Mouse (Mus musculus) CD4-positive, CD25-positive, alpha-beta regulatory T cell, adult 4 months (primary cell): ENCODE measurements around the gene Pard3. TPM values are rescaled to one million over a fixed set of nuclear protein-coding genes. Genes with fewer than 3 reads are reported as not detected.

Experiments used
- ATAC-seq: one replicate; pipeline ENCODE4 v1.8.0; 2017
- polyA plus RNA-seq, 2 experiments: library from polyadenylated mRNA; unstranded; fragments of 100-300 nt; shearing (Covaris generic); gene quantifications; one replicate each; pipeline ENCODE4 v1.2.1; 2017

Gene Pard3
- polyA plus RNA-seq, 2 experiments from 2014 or later: 0.75 TPM; not detected in 1

DNA sequence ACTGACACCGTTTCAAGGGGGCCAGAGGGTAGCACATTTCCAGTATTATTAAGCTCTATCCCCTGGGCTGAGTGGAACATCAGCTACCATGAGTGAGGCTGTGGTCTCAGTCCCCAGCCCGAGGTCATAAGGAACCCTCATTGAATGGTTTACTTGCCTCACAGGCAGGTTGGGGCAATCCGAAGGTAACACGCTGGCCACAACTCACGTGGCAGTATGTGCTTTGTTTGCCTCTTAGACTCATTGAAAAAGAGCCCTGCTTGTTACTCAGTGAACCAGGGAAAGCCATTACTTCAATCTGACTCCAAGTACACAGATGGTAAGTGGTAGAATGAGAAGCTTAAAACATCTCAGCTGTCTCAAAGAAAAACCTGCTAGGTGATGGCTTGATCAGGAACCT, 236.8 kb downstream of the Pard3 start:
- no peak for ATAC-seq

DNA sequence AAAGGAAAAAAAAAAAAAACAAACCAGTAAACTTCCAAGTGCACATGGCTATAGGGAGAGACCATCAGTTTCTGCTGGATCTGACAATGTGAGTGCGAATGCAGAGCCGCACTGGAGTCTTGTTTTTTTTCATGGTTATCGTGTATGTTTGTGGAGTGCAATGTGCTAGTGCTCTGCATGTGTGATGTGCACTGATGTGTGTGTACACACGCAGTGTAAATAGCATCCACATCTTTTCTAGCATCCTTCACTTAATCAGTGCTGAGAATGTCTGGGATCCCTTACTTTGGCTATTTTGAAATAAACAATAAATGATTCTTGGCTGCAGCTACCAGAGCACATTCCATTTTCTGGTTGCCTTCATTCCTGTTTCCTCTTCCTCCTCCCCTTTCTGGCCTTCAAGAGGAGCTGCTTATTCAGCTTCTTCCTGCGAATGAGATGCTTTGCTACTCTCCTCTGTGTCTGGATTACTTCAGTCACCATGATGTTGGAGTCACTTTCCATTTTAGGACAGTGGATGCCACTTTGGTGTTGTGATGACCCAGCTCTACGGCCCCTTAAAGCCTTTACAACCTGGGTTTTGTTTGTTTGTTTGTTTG, 239.3 kb downstream of the Pard3 start:
- no peak for ATAC-seq

DNA sequence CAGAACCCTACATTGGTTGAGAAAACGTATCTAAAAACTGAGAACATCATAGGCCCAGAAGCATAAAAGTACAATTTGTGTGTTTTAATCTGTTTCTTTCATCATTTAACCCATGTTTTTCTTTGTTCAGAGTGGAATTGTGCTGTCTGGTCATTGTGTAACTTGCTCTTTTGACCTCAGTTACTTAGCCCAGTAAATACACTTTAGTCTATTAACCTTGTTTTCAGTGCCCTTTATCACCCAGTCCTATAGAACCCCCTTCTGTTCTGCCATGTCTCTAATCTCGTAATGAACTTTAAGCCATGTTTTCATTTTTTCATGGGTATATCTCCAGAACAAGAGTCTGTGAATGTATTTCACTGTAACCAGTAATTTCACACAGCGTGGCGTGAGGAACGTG, 243.3 kb downstream of the Pard3 start:
- ATAC-seq: no peak

DNA sequence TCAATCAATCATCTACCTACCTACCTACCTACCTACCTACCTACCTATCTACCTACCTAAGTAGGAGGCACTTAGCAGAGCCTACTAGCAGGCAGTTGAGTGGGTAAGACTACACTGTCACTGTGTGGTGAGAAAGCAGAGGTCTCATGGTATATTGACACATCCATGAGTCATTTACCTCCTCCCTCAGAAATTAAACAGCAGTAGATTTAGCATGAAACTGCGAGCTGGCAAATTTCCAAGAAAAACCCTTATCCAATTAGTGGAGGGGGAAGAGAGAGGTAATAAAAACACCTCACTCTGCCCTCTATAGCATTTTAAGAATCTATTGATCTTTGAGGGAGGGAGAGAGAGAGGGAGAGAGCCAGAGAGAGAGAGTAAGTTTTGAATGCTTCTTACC, 245.7 kb downstream of the Pard3 start:
- ATAC-seq: no peak

DNA sequence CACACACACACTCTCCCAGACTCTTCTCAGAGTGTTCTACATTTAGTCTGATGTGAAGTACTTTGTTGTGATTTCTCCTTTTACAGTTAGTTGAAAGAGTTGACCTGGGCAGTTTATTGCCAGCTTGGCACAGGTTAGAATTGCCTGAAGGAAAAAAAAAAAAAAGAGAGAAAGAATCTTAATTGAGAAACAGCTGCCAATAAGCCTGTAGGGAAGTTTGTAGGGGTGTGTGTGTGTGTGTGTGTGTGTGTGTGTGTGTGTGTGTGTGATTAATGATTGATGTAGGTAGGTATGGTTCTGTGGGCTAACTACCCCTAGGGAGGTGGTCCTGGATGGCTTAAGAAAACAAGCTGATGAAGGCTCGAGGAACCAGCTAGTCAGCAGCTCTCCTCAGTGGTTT, 252.1 kb downstream of the Pard3 start:
- no peak for ATAC-seq

DNA sequence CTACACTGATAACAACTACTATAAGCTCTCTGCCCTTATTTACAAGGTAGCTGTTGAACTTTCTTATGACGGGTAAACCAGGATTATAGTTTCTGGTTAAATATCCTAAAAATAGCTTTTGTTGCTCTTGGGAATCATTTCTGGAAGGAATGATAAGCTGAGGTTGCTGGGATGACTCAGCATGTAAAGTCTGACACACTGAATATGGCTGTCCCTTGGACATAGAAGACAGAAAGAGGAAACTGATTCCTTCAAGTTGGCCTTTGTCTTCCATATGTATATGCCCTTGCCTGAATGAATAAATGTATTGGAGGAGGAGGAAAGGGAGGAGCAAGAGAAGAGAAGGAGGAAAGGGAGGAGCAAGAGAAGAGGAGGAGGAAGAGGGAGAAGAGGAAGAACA, 254.2 kb downstream of the Pard3 start:
- no peak for ATAC-seq

DNA sequence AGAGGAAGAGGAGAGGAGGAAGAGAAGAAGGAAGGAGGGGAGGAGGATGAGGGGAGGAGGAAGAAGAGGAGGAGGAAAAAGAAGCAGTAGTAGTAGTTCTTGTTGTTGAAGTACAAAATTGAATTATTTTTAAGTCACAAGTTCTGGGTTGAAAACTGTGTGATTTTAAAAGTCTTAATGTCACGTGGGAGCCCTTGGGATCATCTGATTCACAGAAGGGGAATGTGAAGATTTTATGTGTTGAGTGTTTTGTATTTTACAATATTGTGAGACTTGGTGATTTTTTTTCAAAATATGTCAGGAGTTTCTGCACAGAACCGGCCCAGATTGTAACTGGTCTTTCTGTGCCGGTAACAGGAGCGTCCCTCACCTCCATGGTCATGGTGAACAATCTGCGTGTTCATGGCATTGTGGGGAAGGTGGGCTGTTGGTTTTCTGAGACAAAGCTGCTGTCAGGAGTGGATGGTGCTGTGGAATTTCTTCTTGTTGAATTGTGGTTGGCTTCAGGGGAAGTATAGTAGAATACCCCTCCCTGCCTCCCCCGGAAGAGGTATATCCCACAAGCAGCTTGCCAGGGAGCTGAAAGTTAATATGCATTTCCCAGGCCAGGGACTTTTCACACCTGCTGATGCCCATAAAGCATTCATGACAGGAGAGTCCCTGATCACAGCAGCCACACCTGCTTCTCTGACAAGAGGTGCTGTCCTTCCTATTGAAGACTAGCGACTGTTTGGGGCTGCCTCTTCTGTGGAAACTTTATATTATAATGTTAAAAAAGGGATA, 254.9 kb downstream of the Pard3 start:
- ATAC-seq: no peak

DNA sequence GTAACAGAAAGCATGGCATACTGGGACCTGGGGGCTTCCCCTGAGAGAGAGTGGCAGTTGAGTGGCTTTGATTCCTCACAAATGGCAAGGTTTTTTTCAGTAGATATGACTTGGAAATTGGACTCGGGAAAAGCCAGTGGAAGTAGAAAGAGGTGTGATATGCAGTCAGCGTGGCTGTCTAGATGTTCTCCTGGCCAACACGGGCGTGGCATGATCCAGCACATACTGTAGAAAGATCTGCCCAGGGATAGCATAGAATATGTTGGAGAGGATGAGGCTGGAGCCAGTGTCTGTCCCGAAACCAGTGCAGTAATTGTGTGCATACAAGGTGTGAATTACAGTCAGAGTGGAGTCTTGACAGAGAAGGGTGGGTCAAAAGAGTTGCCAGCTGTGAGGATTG, 257.2 kb downstream of the Pard3 start:
- ATAC-seq: no peak

DNA sequence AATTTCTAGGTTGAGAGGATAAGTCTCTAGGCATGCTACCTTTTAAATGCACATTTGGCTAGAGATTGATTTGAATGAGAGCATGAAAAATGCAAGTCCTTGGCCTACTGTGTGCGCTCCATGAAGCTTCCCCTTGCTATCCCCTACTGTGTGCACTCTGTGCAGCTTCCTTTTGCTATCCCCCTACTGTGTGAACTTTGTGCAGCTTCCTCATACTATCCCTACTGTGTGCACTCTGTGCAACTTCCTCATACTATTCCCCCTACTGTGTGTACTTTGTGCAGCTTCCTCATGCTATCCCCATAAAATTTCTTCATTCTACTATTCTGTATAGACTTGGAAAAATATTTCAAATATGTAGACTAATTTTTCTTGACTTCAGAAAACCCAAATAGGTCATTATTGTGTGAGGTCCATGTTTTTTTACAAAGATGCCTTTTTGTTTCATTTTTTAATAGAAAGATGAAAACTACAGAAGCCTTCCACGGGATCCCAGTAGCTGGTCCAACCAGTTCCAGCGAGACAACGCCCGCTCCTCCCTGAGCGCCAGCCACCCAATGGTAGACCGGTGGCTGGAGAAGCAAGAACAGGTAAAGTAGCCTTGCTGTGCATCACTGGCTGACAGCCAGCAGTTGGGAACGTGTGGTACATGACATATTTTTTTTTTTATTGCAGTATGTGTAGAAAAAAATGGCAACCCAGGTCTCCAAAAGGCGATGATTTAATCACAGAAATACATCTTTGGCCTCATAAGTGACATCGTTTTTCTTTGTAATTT, 260.1 kb downstream of the Pard3 start:
- ATAC-seq: no peak

DNA sequence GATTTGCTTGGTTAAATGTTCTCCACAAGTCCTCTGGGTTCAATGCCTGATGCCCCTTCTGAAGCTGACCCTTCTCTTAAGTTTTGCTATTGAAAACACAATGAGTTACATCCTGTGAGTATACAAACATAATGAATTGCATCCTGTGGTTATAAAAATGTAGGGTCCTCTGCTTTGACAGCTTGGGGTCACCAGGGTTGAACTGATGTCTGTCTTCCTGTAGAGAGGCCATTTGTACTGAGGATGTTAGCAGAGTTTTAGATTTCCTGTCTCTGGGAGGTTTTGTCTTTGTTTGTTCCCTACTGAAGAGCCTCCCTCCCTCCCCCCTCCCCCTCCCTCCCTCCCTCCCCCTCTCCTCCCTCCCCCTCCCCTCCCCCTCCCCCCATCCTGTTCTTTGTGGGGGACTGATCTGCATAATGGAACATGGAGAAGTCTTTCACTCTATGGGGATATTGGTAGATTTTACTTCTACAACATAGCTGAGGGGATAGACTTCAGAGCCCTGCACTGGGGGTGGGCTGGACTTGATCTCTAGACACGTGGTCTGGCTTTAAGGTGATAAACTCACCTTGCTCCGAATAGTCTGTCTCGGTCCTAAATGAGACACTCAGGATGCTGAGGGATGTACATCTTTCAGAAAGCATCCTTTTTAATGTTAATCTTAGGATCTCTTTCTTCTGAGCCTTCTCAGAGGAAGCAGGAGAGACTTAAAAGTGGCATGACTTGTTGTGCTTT, 261.3 kb downstream of the Pard3 start:
- peak; percentile 67 for ATAC-seq

DNA sequence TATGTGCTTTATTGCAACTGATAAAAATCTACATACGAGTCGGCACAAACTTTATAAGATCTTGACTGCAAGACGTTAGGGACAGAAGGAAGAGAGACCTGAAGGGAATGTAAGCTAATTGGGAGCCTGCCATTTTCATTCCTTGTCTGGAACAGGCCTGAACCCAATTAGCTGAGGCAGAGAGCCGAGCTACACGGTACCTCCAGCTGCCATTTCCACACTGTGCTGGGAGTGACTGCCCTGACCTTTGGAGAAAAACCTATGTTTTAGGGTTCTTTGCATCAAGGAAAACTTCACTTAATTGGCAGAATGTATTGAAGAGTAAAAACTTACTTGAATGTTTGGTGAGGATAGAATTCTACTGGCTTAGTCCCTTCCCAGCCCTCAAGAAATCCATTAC, 262.1 kb downstream of the Pard3 start:
- no peak for ATAC-seq

DNA sequence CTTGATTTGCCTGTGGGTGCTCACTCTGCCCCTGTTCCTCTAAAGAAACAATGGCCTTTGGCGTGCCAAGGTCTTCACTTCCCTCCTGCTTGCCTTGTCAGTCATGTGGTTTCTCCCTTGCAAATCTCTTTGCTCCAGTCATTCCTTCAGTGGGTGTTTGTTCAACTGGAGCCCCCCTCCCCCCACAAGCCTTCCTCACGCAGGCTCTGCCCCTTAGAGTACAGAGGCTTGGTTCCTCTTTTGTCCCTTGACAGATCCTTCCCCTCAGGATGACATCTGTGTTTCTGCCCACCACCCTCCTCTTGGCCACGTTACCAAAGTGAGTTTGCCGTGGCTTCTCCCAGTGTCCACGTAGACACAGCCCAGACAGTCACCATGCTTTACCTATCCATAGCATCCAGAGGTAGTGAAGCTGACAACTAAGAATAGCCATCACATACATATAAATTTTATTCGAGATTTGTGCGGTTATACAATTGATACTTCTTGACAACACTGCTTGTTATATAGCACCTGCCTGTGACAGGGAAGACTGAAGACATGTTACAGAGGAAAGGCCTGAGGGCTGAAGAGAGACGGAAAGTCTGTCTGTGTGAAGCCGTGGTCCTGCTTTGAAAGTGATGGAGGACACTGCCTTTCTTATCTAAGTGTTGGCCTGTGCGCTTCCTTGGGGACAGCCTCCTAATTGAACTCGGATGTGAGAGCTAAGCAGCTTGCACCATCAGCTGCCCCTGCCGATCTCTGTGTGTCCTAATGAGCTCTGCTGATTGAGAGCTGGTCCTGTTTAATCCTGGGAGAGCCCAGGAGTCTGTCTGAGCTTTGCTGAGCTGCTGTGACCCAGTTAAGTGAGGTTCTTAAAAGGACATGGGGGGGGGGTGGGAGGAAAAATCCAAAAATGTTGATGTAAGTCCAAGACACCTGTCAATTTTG, 266.8 kb downstream of the Pard3 start:
- no peak for ATAC-seq

DNA sequence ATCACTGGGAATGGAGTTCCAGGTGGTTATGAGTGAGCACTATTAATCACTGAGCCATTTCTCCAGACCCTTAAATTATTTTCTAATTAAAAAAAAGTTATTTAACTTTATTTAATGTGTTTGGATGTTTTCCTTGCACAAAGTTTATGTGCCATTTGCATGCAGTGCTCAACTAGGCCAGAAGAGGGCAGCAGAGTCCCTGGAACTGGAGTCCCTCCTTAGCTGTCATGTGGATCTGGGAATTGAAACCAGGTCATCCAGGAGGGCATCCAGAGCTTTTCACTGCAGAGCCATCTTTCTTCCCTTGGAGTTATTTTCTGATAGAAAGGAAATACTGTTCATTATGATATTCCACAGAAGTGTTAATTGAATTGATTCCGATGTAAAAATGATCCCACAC, 268.1 kb downstream of the Pard3 start:
- ATAC-seq: peak; percentile 34

DNA sequence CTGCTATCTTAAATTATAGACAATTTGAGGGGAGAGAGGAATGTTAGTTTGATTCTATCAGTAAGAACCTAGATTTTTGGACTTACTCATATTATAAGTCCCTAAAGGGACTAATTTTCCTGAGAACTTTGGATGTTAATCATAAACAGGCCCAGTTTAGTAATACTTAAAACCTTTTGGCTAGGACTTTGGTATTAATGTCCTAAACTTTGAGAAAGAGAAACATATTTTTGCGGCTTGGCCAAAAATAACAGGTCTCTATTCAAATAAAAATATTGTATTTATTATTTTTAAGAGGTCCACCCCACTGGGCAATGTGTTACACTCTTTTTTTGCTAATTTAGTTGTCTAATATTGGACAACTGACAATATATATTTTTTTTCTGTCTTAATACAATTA, 271.5 kb downstream of the Pard3 start:
- ATAC-seq: no peak

DNA sequence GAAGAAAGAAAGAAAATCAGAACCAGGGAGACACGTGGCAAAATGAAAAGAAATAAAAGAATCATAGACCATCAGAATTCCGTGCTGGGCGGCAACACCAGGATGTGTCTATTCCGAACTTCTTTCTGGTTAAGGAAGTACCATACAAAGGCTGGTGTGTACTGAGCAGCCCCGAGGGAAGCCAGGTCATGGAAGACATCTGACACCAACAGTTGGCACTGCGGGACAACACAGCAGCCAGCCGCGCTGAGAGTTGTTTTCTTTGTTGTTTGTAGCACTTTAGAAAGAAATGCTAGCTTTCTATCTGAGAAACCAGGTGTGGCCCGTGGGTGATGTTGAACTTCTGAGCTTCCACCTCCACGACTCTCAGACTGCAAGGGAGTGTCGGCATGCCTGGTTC, 274.5 kb downstream of the Pard3 start:
- no peak for ATAC-seq

DNA sequence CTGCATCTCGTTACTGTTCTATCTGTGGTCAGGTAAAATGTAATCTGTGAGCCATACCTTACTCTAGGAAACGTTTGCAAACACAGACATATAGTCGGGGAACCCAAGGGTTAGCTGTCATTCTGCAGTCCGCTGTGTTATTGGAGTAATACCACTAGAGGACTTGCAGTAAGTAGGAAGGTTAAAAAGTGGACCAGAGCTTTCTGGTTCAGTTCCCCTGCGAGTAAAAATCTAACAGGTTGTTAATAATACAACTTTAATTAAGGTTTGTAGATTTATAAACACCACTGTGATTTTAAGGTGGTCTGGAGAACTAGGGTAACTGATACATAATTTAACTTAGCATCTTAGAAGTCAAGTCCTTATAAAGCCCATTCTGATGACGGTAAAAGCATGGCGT, 277.4 kb downstream of the Pard3 start:
- ATAC-seq: no peak

DNA sequence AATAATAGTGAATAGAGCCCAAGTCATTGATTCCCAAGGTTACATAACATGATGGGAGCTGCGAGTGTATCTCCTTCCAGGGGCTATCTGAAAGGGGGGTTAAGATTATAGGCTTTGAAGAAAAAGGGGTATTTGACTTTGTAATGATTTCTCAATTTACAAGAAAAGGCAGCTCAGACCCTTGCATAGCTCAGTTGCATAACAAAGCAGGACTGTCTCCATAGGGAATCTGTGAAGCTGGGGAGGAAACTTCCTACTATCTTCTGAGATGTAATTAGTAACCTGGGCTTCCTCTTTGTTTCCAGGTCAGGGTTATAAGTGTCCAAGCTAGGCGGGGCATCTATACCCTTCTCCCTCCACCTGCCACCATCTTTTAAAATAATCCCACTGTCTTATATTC, 279.4 kb downstream of the Pard3 start:
- no peak for ATAC-seq

DNA sequence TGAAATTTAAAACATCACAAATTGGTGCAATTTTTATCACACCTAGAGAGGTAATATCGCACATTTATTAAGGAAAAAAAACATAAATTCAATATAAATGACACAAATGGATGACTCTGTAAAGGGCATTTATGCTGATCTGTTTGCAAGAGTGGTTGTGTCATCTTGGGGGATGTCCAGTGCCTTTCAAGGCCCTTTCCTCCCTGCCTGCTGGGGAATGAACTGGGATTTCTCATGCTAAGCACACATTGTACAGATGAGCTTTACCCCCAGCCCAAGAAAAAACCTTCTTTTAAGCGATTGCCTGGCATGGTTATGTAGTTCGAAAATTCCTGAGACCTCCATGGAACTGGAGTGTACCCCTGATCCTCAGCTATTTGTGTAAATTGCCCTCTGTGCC, 280.7 kb downstream of the Pard3 start:
- ATAC-seq: no peak

DNA sequence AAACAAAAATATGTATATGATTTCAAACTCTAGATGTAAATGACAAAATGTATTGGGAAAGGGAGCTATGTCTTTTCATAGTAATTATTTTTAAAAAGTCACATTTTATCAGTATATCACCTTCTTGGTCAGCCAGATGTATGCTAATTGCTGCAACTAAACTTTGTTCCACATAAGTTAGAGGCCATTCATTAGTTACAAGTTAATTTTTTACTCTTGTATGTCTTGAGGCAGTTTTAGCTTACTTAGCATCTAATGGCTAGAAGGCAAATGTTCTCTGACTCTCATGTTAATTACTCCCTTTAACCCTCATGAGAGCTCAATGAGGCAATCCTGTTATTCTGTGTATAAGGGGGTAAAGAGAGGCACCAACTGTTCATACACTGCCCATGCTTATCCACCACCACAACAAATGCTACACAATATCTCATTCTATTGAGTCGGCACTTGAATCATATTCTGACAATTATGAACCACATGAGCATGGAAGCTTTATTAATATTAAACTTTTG, 282.3 kb downstream of the Pard3 start:
- no peak for ATAC-seq

DNA sequence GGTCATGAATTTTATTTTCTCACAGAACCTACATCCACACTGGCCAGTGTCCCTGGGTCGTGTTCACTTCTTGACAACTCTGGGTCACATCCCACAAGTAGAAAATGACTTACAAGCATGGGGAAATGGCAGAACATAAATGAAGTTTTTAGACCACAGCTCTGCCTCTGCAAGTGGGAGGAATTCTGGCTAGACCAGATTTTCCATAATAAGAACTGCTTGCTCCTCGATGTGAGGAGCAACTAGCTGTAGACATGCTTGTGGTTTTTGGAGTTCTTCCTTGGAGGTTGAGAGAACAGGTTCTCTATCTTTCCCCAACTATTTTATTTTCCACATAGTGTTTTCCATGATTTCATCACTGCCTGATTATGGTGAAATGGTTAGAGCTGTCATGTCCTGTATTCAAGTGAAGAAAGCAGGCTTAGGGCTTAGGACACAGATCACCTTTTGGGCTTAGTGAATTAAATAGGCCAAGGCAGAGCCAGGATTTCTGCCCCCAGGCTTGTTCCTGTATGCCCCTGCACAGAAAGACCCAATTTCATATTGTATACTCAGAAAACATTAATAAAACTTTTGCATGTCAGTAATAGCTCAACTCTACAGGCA, 284.3 kb downstream of the Pard3 start:
- no peak for ATAC-seq

DNA sequence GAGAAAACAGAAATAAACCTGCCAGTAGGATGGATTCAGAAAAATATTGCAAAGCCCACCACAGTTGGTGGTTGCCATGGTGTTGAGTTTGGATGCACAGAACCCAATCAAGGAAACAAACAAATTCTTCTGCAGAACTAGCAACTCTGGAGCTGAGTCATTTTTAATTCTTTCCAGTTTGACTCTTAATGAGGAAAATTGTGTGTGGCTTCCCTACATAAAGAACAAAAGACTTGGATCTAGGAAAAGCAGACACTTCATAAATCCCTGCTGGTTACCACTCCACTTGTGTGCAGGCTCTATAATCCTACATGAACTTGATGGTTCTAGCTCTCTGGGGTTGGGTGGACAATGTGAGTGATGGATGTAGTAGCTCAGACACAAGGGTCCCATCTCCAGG, 298.1 kb downstream of the Pard3 start:
- ATAC-seq: no peak
